Mouse (Mus musculus): ENCODE results near the gene Rbmxl1.
"Not testable (repeated sequence)": the region's sequence is repeated elsewhere in the genome, so short reads cannot be mapped to it uniquely, and the experiment has no call there.

Gene Rbmxl1

GRCm38 (mm10) chr8:78502706-78503105 is 6.0 kb downstream of the Rbmxl1 start:
- in situ Hi-C loops (cut with MboI; ENCODE audit: unreplicated experiment in 2 of 2), result loop anchor here in 1 of 2 experiments (25.0 kb wide), 3 partner anchors 890 to 1135 kb away; partner anchors contain the start of genes Otud4 and Tmem184c

GRCm38 (mm10) chr8:78496273-78496672 is 12.4 kb downstream of the Rbmxl1 start:
- in situ Hi-C loops (cut with MboI; ENCODE audit: unreplicated experiment in 2 of 2), result not testable (repeated sequence)

GRCm38 (mm10) chr8:78493031-78493430 is 15.7 kb downstream of the Rbmxl1 start:
- in situ Hi-C loops (cut with MboI; ENCODE audit: unreplicated experiment in 2 of 2), result no loop called here

- in situ Hi-C loops (cut with MboI; ENCODE audit: unreplicated experiment in 2 of 2), result no loop called here
These were observed 19.0 kb downstream of the Rbmxl1 start for GRCm38 (mm10) chr8:78489733-78490132.

GRCm38 (mm10) chr8:78477051-78477829 is 31.5 kb downstream of the Rbmxl1 start:
- in situ Hi-C loops (cut with MboI; ENCODE audit: unreplicated experiment in 2 of 2), result no loop called here

GRCm38 (mm10) chr8:78467889-78468288 is 40.8 kb downstream of the Rbmxl1 start:
- in situ Hi-C loops (cut with MboI; ENCODE audit: unreplicated experiment in 2 of 2), result loop anchor here in 1 of 2 experiments (25.0 kb wide), 1 partner anchor 819 kb away; the partner anchor contains the start of gene Mmaa

GRCm38 (mm10) chr8:78463941-78464340 is 44.8 kb downstream of the Rbmxl1 start:
- in situ Hi-C loops (cut with MboI; ENCODE audit: unreplicated experiment in 2 of 2), result loop anchor here in 1 of 2 experiments (25.0 kb wide), 1 partner anchor 823 kb away; the partner anchor contains the start of gene Mmaa

- in situ Hi-C loops (cut with MboI; ENCODE audit: unreplicated experiment in 2 of 2), result loop anchor here in 1 of 2 experiments (25.0 kb wide), 1 partner anchor 831 kb away; the partner anchor contains the start of gene Mmaa
These were observed 52.3 kb downstream of the Rbmxl1 start for GRCm38 (mm10) chr8:78456441-78456840.

All from v-Abl transformed pro-B cells (cell line).